Mouse (Mus musculus) embryonic facial prominence, embryonic 15.5 days (tissue): Measurements from ENCODE around the gene Fndc7. TPM values are rescaled to one million over a fixed set of nuclear protein-coding genes. Genes with fewer than 3 reads are reported as not detected.

Experiments used
- ATAC-seq: fragments of 200-750 bp; cut with Nextera tagmentation; 2 replicates; pipeline ENCODE4 v1.8.0; 2017; ENCODE audit warnings: low read depth, moderate TSS enrichment; ENCODE audit not compliant: insufficient number of reproducible peaks, low FRiP score, low TSS enrichment
- H3K27ac ChIP-seq: fragments of 300-500 bp; sonication (generic); replicated peaks from 2 replicates; pipeline ENCODE4 v1.5.1; 2015; ENCODE audit warnings: mild to moderate bottlenecking, inconsistent platforms
- H3K27me3 ChIP-seq: fragments of 300-500 bp; sonication (generic); 2 replicates; pipeline ENCODE4 v1.6.1; 2015; ENCODE audit warnings: inconsistent platforms
- H3K36me3 ChIP-seq: fragments of 300-500 bp; sonication (generic); 2 replicates; pipeline ENCODE4 v1.6.1; 2015; ENCODE audit warnings: mild to moderate bottlenecking, inconsistent platforms
- H3K4me1 ChIP-seq: fragments of 300-500 bp; sonication (generic); 2 replicates; pipeline ENCODE4 v1.6.1; 2015; ENCODE audit warnings: inconsistent platforms
- H3K4me2 ChIP-seq: fragments of 300-500 bp; sonication (generic); replicated peaks from 2 replicates; pipeline ENCODE4 v1.6.1; 2015; ENCODE audit warnings: mild to moderate bottlenecking, inconsistent platforms
- H3K4me3 ChIP-seq: fragments of 300-500 bp; sonication (generic); replicated peaks from 2 replicates; pipeline ENCODE4 v1.5.1; 2015; ENCODE audit warnings: mild to moderate bottlenecking, inconsistent platforms
- H3K9ac ChIP-seq: fragments of 300-500 bp; sonication (generic); 2 replicates; pipeline ENCODE4 v1.6.1; 2015; ENCODE audit warnings: inconsistent platforms
- H3K9me3 ChIP-seq: fragments of 300-500 bp; sonication (generic); replicated peaks from 2 replicates; pipeline ENCODE4 v1.6.1; 2016; ENCODE audit warnings: inconsistent platforms
- WGBS: fragments of 180-500 bp; shearing (Covaris S2); methylation state at CpG from one replicate; pipeline ENCODE4 v1.1.7; 2015; 5-methylcytosine and 5-hydroxymethylcytosine counted together
- polyA plus RNA-seq: library from polyadenylated mRNA; unstranded; fragments of >200 nt; fragmentation: Nextera tagmentation; extraction: Ambion mirVana; gene quantifications from 2 replicates; pipeline ENCODE4 v1.2.1, GENCODE M21; 2015

The Fndc7 gene
- polyA plus RNA-seq, 1 experiment from 2014 or later = 0.94 TPM

- 79% methylated on average over 1 of the region's 1 CpGs for WGBS
Measured at GRCm38 (mm10) chr3:108853266-108853665, 36.5 kb downstream of the Fndc7 start.

DNA sequence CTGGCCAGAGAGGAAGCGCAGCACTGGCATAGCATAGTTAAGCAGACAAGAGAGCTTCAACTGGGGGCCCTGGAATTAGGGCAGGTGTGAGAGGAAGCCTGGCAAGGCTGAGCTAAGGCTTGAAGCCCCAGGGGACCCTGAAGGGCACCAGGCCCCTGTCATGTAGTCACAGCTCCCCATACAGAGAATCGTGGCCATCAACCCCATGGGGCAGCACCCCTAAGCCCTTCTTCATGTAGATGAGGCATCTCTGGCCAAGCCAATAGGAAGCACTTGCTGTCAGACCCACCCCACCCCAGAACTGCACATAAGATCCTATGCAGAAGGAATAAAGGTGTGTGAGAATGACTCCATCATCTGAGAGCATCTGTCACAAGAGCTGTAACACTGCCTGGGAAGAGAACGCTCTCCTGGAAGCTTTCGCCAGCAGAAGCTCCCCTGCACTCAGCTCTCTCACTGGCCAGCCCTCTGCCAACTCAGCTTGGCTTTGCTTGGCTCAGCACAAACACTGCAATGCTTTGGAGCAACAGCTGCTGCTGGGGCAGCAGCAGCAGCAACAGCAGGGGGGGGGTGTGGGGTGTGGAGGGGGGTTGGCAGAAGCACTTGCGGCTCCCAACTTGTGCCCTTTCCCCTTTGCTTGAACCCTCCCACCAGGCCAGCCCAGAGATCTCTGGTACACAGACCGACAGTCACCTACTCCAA is 37.7 kb downstream of the Fndc7 start:
- WGBS = 60% methylated on average over 6 of the region's 6 CpGs

More at GRCm38 (mm10) chr3:108853266-108853665, 36.5 kb downstream of the Fndc7 start:
- no peak overlapping the region for H3K27ac ChIP-seq
- H3K9me3 ChIP-seq = no peaks in the 10 kb centered on the region
- no peak for ATAC-seq
- H3K4me2 ChIP-seq = no peak overlapping the region
- no peaks in the 10 kb centered on the region for H3K27me3 ChIP-seq
- H3K9ac ChIP-seq = no peak overlapping the region
- H3K4me3 ChIP-seq = no peak overlapping the region
- H3K4me1 ChIP-seq = peaks cover 34% of the 10 kb centered on the region
- H3K36me3 ChIP-seq = no peaks in the 10 kb centered on the region

DNA sequence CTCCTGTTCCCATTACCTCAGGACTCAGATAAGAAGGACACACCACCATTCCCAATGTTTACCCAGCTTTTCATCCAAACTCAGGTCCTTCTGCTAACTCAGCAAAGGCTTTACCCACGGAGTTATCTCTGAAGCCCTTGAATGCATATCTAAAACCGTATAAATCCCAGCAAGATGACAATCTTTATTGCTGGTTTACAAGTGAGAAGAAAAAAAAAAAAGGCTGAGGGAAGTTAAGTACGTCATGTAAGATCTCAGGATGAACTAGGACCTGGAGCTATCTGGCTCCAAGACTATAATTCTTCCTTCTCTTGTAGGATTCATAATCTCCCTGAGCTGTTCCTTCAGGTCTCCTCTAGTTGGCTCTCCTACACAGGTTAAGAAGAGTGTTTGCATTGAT is 38.3 kb downstream of the Fndc7 start:
- Histone ChIP-seq H3K36me3 (no peaks in the 10 kb centered on the region), H3K9me3 (no peaks in the 10 kb centered on the region), H3K27me3 (no peaks in the 10 kb centered on the region), H3K4me3 (no peak overlapping the region), H3K27ac (no peak overlapping the region), H3K9ac (no peak overlapping the region), H3K4me2 (no peak overlapping the region), H3K4me1 (peaks cover 21% of the 10 kb centered on the region)
- no peak for ATAC-seq
- 62% methylated on average over 3 of the region's 3 CpGs for WGBS

More for the DNA sequence above, 37.7 kb downstream of the Fndc7 start:
- Histone ChIP-seq H3K27me3 (no peaks in the 10 kb centered on the region), H3K4me1 (peaks cover 27% of the 10 kb centered on the region), H3K36me3 (no peaks in the 10 kb centered on the region), H3K9ac (no peak overlapping the region), H3K9me3 (no peaks in the 10 kb centered on the region), H3K27ac (no peak overlapping the region), H3K4me2 (no peak overlapping the region), H3K4me3 (no peak overlapping the region)
- no peak for ATAC-seq

DNA sequence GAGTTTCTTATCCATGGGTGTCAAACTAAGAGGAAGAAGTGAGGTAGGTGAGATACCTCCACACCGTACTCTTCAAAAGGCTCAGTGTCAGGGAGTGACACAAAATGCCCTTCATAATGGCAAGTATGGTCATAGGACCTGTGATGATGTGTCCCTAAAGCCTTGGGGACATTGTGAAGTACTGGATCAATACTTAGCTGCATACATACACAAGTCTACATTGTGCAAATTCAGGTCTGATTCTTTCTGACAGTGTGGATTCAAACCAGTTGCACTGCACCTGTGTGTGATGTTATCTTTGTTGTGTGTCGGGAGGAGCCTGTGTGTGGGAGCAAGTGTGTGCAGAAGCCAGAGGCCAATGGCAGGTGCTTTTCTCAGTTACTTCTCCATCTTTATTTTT is 38.7 kb downstream of the Fndc7 start:
- 86% methylated on average over 2 of the region's 2 CpGs for WGBS
- no peaks in the 10 kb centered on the region for H3K36me3 ChIP-seq
- no peak for ATAC-seq
- no peaks in the 10 kb centered on the region for H3K9me3 ChIP-seq
- no peak overlapping the region for H3K27ac ChIP-seq
- no peaks in the 10 kb centered on the region for H3K27me3 ChIP-seq
- no peak overlapping the region for H3K9ac ChIP-seq
- H3K4me2 ChIP-seq = no peak overlapping the region
- H3K4me1 ChIP-seq = peaks cover 16% of the 10 kb centered on the region
- H3K4me3 ChIP-seq = no peak overlapping the region

DNA sequence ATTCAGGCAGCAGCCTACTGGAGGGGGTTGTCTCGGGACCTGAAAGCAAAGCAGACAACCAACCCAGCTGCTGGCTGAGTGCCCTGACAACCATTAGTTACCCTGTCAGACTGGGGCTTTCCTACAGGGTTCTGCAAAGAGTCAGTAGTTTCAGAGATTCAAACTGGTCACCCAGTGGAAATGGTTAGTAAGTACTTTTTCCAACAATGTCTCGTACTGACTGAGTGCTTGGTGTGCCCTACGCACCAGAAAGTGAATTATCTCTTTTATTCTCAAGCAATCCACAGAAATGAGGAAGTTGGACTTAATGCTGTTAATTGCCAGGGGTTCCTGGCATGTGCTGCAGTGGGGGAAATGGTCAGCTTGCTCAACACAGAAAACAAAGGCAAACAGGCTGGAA is 39.3 kb downstream of the Fndc7 start:
- Histone ChIP-seq H3K36me3 (no peaks in the 10 kb centered on the region), H3K4me2 (no peak overlapping the region), H3K27ac (no peak overlapping the region), H3K4me1 (peaks cover 11% of the 10 kb centered on the region), H3K27me3 (no peaks in the 10 kb centered on the region), H3K9ac (no peak overlapping the region), H3K4me3 (no peak overlapping the region), H3K9me3 (no peaks in the 10 kb centered on the region)
- no peak for ATAC-seq
- 48% methylated on average over 3 of the region's 3 CpGs for WGBS

- no peak overlapping the region for H3K4me3 ChIP-seq
- no peak overlapping the region for H3K9ac ChIP-seq
- H3K4me1 ChIP-seq = no peaks in the 10 kb centered on the region
- WGBS = 61% methylated on average over 3 of the region's 3 CpGs
- H3K27ac ChIP-seq = no peak overlapping the region
- H3K27me3 ChIP-seq = no peaks in the 10 kb centered on the region
- H3K36me3 ChIP-seq = no peaks in the 10 kb centered on the region
- no peaks in the 10 kb centered on the region for H3K9me3 ChIP-seq
- no peak overlapping the region for H3K4me2 ChIP-seq
- ATAC-seq = no peak
Measured at GRCm38 (mm10) chr3:108846616-108847015, 43.2 kb downstream of the Fndc7 start.

DNA sequence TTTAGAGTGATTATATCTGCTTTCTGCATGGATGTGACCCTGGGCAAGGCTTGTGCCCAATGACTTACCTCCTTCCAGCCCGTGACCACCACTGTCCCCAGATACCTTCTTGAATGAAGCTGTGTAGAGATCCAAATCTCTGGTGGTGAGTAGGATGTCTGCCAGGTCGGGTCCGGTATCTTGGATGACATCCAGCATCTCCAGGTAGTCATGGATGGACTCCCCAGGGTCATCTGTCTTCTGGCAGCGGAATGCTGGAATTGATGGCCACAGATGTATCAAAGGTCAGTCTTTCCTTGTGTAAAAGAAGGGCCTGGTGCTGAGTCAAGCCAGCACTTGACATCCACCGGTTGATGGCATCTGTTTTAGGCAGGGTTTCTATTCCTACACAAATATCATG is 45.3 kb downstream of the Fndc7 start:
- H3K4me1 ChIP-seq = no peaks in the 10 kb centered on the region
- whole genome bisulfite sequencing = 82% methylated on average over 5 of the region's 5 CpGs
- H3K27ac ChIP-seq = no peak overlapping the region
- ATAC-seq = no peak
- H3K27me3 ChIP-seq = no peaks in the 10 kb centered on the region
- H3K4me3 ChIP-seq = no peak overlapping the region
- no peak overlapping the region for H3K9ac ChIP-seq
- no peaks in the 10 kb centered on the region for H3K9me3 ChIP-seq
- H3K4me2 ChIP-seq = no peak overlapping the region
- no peaks in the 10 kb centered on the region for H3K36me3 ChIP-seq

- H3K27ac ChIP-seq = no peak overlapping the region
- H3K4me3 ChIP-seq = no peak overlapping the region
- WGBS = 78% methylated on average over 6 of the region's 6 CpGs
- peaks cover 2% of the 10 kb centered on the region for H3K4me1 ChIP-seq
- no peak overlapping the region for H3K9ac ChIP-seq
- H3K36me3 ChIP-seq = no peaks in the 10 kb centered on the region
- no peak overlapping the region for H3K4me2 ChIP-seq
- no peak for ATAC-seq
- H3K9me3 ChIP-seq = no peaks in the 10 kb centered on the region
- H3K27me3 ChIP-seq = no peaks in the 10 kb centered on the region
Measured at GRCm38 (mm10) chr3:108844026-108844425, 45.8 kb downstream of the Fndc7 start.

GRCm38 (mm10) chr3:108840716-108841054 is 49.1 kb downstream of the Fndc7 start:
- Histone ChIP-seq H3K4me3 (peak overlapping the region; percentile 68; the same call in 1 of the 2 replicates), H3K27me3 (no peaks in the 10 kb centered on the region), H3K9ac (no peak overlapping the region), H3K27ac (no peak overlapping the region), H3K9me3 (no peaks in the 10 kb centered on the region), H3K4me2 (peak overlapping the region; percentile 59; the same call in 1 of the 2 replicates), H3K36me3 (no peaks in the 10 kb centered on the region), H3K4me1 (peaks cover 13% of the 10 kb centered on the region)
- ATAC-seq = no peak; the same call in 1 of the 2 replicates
- 53% methylated on average over 4 of the region's 4 CpGs for WGBS

DNA sequence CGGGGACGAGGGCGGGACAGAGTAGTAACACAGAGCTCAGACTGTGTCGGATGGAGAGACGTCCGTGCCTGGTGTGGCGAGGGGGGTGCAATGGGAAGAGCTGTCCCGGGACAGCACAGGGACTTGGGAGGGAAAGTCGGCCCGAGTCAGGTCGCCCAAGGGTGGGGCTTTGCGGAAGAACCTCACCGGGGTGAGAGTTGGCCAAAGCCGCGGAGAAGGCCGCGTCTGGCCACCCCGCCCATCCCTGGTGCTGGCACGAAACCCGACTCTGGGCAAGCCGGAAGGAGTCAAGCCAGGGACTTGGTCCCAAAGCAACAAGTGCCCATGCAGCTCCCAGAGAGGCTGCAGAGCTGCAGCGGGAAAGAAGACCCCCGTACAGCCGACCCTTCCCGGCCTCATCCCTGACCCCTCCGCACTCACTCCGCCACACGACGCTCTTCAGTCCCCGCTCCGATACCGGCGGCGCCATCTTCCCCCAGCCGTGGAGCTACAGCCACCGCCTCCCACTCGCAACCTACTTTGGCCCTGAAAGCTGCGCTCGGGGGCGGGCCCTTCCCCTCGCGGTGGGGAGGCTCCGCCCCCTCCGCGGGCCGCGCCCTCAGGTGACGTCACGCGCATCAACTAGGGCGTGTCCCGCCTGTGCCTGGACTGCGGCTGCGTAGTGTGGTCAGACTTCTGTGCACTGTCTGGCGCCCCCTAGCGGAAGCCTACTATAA is 49.6 kb downstream of the Fndc7 start, which contains the start of gene Stxbp3:
TSS of gene Stxbp3 (minus strand) at position 527 of the 716 bp plus-strand sequence.
- no peaks in the 10 kb centered on the region for H3K36me3 ChIP-seq
- peak within 1 kb of the TSS; percentile 59 for H3K4me2 ChIP-seq
- peak; percentile 96 for ATAC-seq
- H3K9me3 ChIP-seq = no peaks in the 10 kb centered on the region
- peak within 1 kb of the TSS; percentile 92 for H3K27ac ChIP-seq
- H3K4me3 ChIP-seq = peak within 1 kb of the TSS; percentile 68
- under 1% methylated on average over 56 of the region's 56 CpGs for WGBS
- H3K9ac ChIP-seq = peak within 1 kb of the TSS; percentile 68
- H3K4me1 ChIP-seq = peaks cover 13% of the 10 kb centered on the region
- H3K27me3 ChIP-seq = no peaks in the 10 kb centered on the region

- 3% methylated on average over 8 of the region's 8 CpGs for WGBS
- Histone ChIP-seq H3K4me3 (peak overlapping the region; percentile 68), H3K27ac (peak overlapping the region; percentile 92), H3K9ac (peak overlapping the region; percentile 68), H3K4me1 (peaks cover 13% of the 10 kb centered on the region), H3K27me3 (no peaks in the 10 kb centered on the region), H3K36me3 (no peaks in the 10 kb centered on the region), H3K9me3 (no peaks in the 10 kb centered on the region), H3K4me2 (peak overlapping the region; percentile 59)
- no peak for ATAC-seq
Measured at GRCm38 (mm10) chr3:108839647-108839999, 50.2 kb downstream of the Fndc7 start.
